Mouse (Mus musculus) gastrocnemius, postnatal 10 days (tissue): ENCODE data around the gene Klf9. TPM values are rescaled to one million over a fixed set of nuclear protein-coding genes. Genes with fewer than 3 reads are reported as not detected.

Source experiments
- DNase-seq: peaks from one replicate; pipeline ENCODE4 v3.0.0; 2021; ENCODE audit warnings: mixed read lengths
- long read RNA-seq, 2 experiments: library from polyadenylated mRNA; stranded (forward); transcript quantifications; one replicate each; pipeline ENCODE4 v2.0.0; 2021
- total RNA-seq, 2 experiments: library from RNA; stranded (reverse); gene quantifications; 2 replicates each; pipeline ENCODE4 v1.2.3; 2021

Klf9 gene
- 10 to 100 TPM; 50.4 to 83.1 TPM for total RNA-seq
- long read RNA-seq, experiment 1, full-length matches to known transcripts, result 33 of 104 reads
- long read RNA-seq, experiment 1, partial matches to known transcripts, result 0 of 104 reads
- long read RNA-seq, experiment 1, other reads (novel, unspliced or antisense), result 71 of 104 reads
- long read RNA-seq, experiment 2, full-length matches to known transcripts, result 26 of 168 reads
- long read RNA-seq, experiment 2, partial matches to known transcripts, result 141 of 168 reads
- long read RNA-seq, experiment 2, other reads (novel, unspliced or antisense), result 1 of 168 reads

GRCm38 (mm10) chr19:23140689-23141317 lies at the start of gene Klf9:
Gene Klf9 (plus strand): TSS chr19:23141226.
- peak; percentile 92 for DNase-seq

- no peak for DNase-seq
These were observed 49.4 kb upstream of the Klf9 start for GRCm38 (mm10) chr19:23091586-23091985.

- DNase-seq, result no peak
These were observed 47.5 kb upstream of the Klf9 start for GRCm38 (mm10) chr19:23093548-23093947.

GRCm38 (mm10) chr19:23094906-23095305 lies 46.1 kb upstream of the Klf9 start:
- no peak for DNase-seq

- no peak for DNase-seq
These were observed 34.2 kb upstream of the Klf9 start for GRCm38 (mm10) chr19:23106859-23107258.

- DNase-seq, result no peak
These were observed 33.7 kb upstream of the Klf9 start for GRCm38 (mm10) chr19:23107335-23107734.

GRCm38 (mm10) chr19:23121875-23122274 lies 19.2 kb upstream of the Klf9 start:
- no peak for DNase-seq

GRCm38 (mm10) chr19:23124023-23124550 lies 16.9 kb upstream of the Klf9 start:
- no peak for DNase-seq

- no peak for DNase-seq
These were observed 15.5 kb upstream of the Klf9 start for GRCm38 (mm10) chr19:23125227-23126150.

- no peak for DNase-seq
These were observed 11.1 kb upstream of the Klf9 start for GRCm38 (mm10) chr19:23129908-23130307.

- DNase-seq, result no peak
These were observed 8.9 kb upstream of the Klf9 start for GRCm38 (mm10) chr19:23132106-23132635.

GRCm38 (mm10) chr19:23132720-23133426 lies 8.2 kb upstream of the Klf9 start:
- no peak for DNase-seq

- no peak for DNase-seq
These were observed 7.5 kb upstream of the Klf9 start for GRCm38 (mm10) chr19:23133427-23134094.

GRCm38 (mm10) chr19:23134095-23134440 lies 7.0 kb upstream of the Klf9 start:
- peak; percentile 73 for DNase-seq

GRCm38 (mm10) chr19:23134441-23135301 lies 6.4 kb upstream of the Klf9 start:
- peak; percentile 92 for DNase-seq

GRCm38 (mm10) chr19:23135349-23136201 lies 5.5 kb upstream of the Klf9 start:
- DNase-seq, result peak; percentile 87

GRCm38 (mm10) chr19:23136202-23136850 lies 4.7 kb upstream of the Klf9 start:
- peak; percentile 53 for DNase-seq

- no peak for DNase-seq
These were observed 3.7 kb upstream of the Klf9 start for GRCm38 (mm10) chr19:23137295-23137694.
